Mouse (Mus musculus): ENCODE data around the gene Adck2. TPM values are rescaled to one million over a fixed set of nuclear protein-coding genes. Genes with fewer than 3 reads are reported as not detected.

The Adck2 gene
- polyA plus RNA-seq, 1 experiment from 2014 or later, result 30.0 TPM

DNA sequence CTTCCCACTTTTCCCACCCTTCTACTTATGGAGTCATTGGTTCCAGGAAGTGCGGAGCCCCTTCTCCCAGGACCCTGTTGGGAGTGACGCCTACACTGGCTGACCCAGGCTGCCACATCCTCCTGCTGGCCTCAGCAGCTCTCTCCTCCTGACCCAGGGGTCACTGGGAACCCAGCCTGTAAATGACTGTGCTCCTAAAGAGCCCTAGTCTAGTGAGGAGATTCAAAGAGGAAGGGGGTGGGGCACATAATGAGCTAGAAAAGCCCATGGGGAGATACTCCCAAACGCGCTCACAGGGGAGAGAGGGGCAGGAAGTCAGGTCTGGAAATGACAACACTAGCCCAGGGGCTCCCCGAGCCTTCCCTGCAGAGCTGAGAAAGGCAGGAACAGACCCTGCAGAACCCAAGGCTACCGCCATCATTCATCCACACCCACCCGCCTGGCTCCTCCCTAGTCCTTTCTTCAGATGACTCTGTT is 34.0 kb upstream of the Adck2 start:
- no peaks in the 10 kb centered on the region for H3K27me3 ChIP-seq (ENCODE audit: control insufficient read depth, insufficient read depth, low read depth, low read length)
- H3K36me3 ChIP-seq (ENCODE audit: control insufficient read depth, insufficient read depth, low read length), result no peaks in the 10 kb centered on the region
- ATAC-seq (ENCODE audit: low read depth), result peak; percentile 46
- no peaks in the 10 kb centered on the region for H3K9me3 ChIP-seq (ENCODE audit: control insufficient read depth, low read length)
- 12% methylated on average over 7 of the region's 7 CpGs for WGBS
- H3K4me1 ChIP-seq (replicated peaks; ENCODE audit: control insufficient read depth, insufficient read depth, low read length), result peaks cover 40% of the 10 kb centered on the region
- peak overlapping the region; percentile 28; the same call in 1 of the 2 replicates for H3K4me2 ChIP-seq (ENCODE audit: low read depth, low read length)
- 0 out of 2 replicates have a peak overlapping the region, but pooled peaks have one; percentile 15 for H3K27ac ChIP-seq (ENCODE audit: low read length)
- H3K9ac ChIP-seq (ENCODE audit: low read length), result no peak overlapping the region
- H3K4me3 ChIP-seq (ENCODE audit: low read length), result no peak overlapping the region

DNA sequence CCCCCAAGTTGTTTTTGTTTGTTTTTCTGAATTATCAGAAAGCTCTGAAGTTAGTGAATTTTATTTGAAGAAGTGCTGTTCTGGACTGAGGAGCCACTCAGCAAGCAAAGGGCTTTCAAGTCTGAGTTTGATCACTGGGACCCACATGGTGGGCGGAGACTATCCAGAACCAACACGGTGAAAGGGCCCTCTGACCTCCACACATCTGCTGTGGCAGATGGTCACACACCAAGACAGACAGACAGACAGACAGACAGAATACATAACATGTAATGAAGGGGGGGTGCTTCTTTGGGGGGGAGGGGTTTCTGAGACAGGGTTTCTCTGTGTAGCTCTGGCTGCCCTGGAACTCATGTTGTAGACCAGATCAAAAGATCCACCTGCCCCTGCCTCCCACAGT is 33.1 kb upstream of the Adck2 start:
- no peak overlapping the region for H3K9ac ChIP-seq (ENCODE audit: low read length)
- ATAC-seq (ENCODE audit: low read depth), result no peak
- H3K4me1 ChIP-seq (replicated peaks; ENCODE audit: control insufficient read depth, insufficient read depth, low read length), result peaks cover 42% of the 10 kb centered on the region
- WGBS, result 46% methylated on average over 2 of the region's 2 CpGs
- H3K27ac ChIP-seq (ENCODE audit: low read length), result no peak overlapping the region
- no peak overlapping the region for H3K4me2 ChIP-seq (ENCODE audit: low read depth, low read length)
- no peaks in the 10 kb centered on the region for H3K9me3 ChIP-seq (ENCODE audit: control insufficient read depth, low read length)
- H3K36me3 ChIP-seq (ENCODE audit: control insufficient read depth, insufficient read depth, low read length), result no peaks in the 10 kb centered on the region
- no peaks in the 10 kb centered on the region for H3K27me3 ChIP-seq (ENCODE audit: control insufficient read depth, insufficient read depth, low read depth, low read length)
- H3K4me3 ChIP-seq (ENCODE audit: low read length), result no peak overlapping the region

DNA sequence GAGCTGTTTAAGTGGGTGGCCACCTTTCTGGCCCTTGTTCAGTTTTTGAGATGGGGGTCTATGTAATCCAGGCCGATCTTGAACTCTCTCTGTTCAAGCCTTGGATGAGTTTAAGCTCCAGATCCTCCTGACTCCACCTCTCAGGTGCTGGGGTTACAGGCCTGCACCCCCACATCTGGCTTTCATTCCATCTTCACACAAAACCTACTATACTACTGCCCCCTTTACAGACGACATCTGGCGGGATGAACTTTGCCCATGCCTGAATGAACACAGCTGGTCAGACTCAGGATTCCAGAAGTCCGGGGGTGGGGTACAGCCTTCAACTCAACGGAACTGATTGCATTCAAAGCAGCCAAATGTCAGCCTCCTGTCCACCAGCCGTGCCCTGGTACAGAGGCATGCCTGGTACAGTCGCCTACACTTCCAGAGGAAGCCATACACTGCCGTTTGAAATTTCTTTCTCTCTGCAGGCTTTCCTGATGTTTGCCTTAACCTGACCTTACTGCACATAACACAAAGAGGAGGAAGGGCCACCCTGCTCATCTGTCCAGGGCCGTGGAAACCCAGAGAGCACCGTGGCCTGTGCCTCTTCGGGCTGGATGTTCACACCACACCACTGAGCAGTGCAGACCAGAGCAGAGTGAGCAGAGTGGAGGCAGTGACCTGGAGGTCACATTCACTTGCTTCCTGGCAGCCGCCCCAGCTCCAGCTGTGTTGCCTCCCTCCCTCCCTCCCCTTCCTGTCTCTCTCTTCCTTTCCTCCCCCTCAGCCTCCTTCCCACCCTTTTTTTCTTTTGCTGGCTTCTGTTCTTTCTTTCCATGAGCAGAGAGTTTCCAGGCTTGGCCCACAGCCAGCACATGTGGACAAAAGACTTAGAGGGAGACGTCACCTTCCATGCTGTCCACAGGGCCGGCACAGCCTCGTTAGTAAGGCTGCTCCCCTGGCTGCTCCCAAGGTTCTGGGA is 30.8 kb upstream of the Adck2 start:
- 14% methylated on average over 15 of the region's 15 CpGs for WGBS
- Histone ChIP-seq H3K4me2 (ENCODE audit: low read depth, low read length) (peak overlapping the region; percentile 29), H3K4me3 (ENCODE audit: low read length) (no peak overlapping the region), H3K36me3 (ENCODE audit: control insufficient read depth, insufficient read depth, low read length) (no peaks in the 10 kb centered on the region), H3K4me1 (replicated peaks; ENCODE audit: control insufficient read depth, insufficient read depth, low read length) (peaks cover 47% of the 10 kb centered on the region), H3K9ac (ENCODE audit: low read length) (no peak overlapping the region), H3K27me3 (ENCODE audit: control insufficient read depth, insufficient read depth, low read depth, low read length) (no peaks in the 10 kb centered on the region), H3K27ac (ENCODE audit: low read length) (peak overlapping the region; percentile 82), H3K9me3 (ENCODE audit: control insufficient read depth, low read length) (no peaks in the 10 kb centered on the region)
- peak; percentile 91 for ATAC-seq (ENCODE audit: low read depth)

DNA sequence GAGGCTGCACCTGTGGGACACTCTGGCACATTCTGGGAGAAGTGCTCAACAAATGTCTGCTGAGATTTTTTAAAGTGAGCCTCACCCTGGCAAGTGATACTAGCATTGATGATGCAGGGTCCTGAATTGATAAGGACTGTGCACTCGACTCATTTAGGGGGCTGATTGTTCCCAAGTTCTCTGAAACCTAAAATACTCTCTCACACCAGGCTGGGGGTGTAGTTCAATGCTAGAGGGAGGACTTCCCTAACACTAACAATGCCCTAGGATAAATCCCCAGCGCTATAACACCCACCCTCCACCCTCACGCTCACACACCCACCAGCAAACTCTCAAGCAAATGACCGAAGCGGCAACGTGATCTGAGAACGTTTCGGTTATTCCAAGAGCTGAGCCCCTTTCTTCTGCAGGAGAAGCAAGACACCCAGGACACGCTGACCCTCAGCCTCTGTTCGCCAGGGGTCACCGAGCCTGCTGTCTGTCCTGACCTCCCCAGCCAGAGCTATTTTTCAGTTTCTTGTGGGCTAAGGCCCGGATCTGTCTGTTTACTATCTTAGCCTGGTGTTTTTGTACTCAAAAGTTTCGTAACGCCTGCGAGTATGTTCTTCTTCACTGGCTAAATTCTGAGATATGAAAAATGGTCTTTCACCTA is 29.8 kb upstream of the Adck2 start:
- Histone ChIP-seq H3K27ac (ENCODE audit: low read length) (peak overlapping the region; percentile 82), H3K36me3 (ENCODE audit: control insufficient read depth, insufficient read depth, low read length) (no peaks in the 10 kb centered on the region), H3K4me1 (replicated peaks; ENCODE audit: control insufficient read depth, insufficient read depth, low read length) (peaks cover 47% of the 10 kb centered on the region), H3K9ac (ENCODE audit: low read length) (no peak overlapping the region; the same call in 1 of the 2 replicates), H3K4me3 (ENCODE audit: low read length) (no peak overlapping the region), H3K27me3 (ENCODE audit: control insufficient read depth, insufficient read depth, low read depth, low read length) (no peaks in the 10 kb centered on the region), H3K4me2 (ENCODE audit: low read depth, low read length) (no peak overlapping the region), H3K9me3 (ENCODE audit: control insufficient read depth, low read length) (no peaks in the 10 kb centered on the region)
- WGBS, result 42% methylated on average over 15 of the region's 15 CpGs
- ATAC-seq (ENCODE audit: low read depth), result no peak

DNA sequence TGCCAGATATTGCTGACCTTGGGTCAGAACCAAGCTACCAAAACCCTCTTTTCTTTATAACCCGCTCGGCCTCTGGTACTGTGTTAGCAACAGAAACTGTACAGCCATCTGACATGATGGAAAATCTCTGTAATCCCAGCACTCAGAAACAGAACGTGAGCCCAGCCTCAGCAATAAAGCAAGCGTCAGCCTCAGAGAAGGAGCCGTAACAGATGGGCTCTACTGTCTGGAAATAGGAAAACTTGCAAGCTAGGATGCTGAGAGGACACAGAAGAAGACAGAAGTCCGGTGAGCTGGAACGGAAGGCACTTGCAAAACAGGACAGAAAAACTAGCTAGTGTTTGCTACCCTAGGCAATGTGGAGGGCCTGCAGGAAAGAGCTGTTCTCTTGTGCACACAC is 28.2 kb upstream of the Adck2 start:
- H3K9ac ChIP-seq (ENCODE audit: low read length), result no peak overlapping the region
- H3K4me3 ChIP-seq (ENCODE audit: low read length), result no peak overlapping the region
- H3K27ac ChIP-seq (ENCODE audit: low read length), result no peak overlapping the region
- 85% methylated on average over 7 of the region's 7 CpGs for WGBS
- H3K4me2 ChIP-seq (ENCODE audit: low read depth, low read length), result no peak overlapping the region
- H3K27me3 ChIP-seq (ENCODE audit: control insufficient read depth, insufficient read depth, low read depth, low read length), result no peaks in the 10 kb centered on the region
- ATAC-seq (ENCODE audit: low read depth), result no peak
- no peaks in the 10 kb centered on the region for H3K9me3 ChIP-seq (ENCODE audit: control insufficient read depth, low read length)
- H3K36me3 ChIP-seq (ENCODE audit: control insufficient read depth, insufficient read depth, low read length), result no peaks in the 10 kb centered on the region
- H3K4me1 ChIP-seq (replicated peaks; ENCODE audit: control insufficient read depth, insufficient read depth, low read length), result peaks cover 33% of the 10 kb centered on the region

DNA sequence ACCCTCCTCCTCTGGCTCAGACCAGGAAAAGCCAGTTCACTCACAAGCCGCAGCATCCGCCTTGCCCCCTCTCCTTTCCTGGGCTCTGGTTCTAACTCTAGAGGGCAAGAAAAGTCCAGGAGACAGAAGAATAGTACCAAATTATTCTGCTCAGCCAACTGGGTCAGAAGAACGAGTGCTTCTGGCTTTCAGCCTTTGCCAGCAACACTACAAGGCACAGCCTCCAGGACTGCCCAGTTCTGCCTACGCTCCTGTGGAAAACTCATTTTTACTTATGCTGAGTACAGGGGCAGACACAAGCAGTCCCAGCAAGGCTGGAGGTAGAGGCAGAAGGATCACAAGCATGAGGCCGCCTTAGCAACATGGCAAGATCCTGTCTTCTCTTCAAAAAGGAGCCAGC is 25.6 kb upstream of the Adck2 start:
- H3K4me3 ChIP-seq (ENCODE audit: low read length), result no peak overlapping the region
- H3K4me2 ChIP-seq (ENCODE audit: low read depth, low read length), result no peak overlapping the region
- no peaks in the 10 kb centered on the region for H3K27me3 ChIP-seq (ENCODE audit: control insufficient read depth, insufficient read depth, low read depth, low read length)
- H3K36me3 ChIP-seq (ENCODE audit: control insufficient read depth, insufficient read depth, low read length), result no peaks in the 10 kb centered on the region
- ATAC-seq (ENCODE audit: low read depth), result no peak
- no peak overlapping the region for H3K27ac ChIP-seq (ENCODE audit: low read length)
- H3K9me3 ChIP-seq (ENCODE audit: control insufficient read depth, low read length), result no peaks in the 10 kb centered on the region
- 66% methylated on average over 5 of the region's 5 CpGs for WGBS
- H3K9ac ChIP-seq (ENCODE audit: low read length), result no peak overlapping the region
- H3K4me1 ChIP-seq (replicated peaks; ENCODE audit: control insufficient read depth, insufficient read depth, low read length), result peaks cover 26% of the 10 kb centered on the region

DNA sequence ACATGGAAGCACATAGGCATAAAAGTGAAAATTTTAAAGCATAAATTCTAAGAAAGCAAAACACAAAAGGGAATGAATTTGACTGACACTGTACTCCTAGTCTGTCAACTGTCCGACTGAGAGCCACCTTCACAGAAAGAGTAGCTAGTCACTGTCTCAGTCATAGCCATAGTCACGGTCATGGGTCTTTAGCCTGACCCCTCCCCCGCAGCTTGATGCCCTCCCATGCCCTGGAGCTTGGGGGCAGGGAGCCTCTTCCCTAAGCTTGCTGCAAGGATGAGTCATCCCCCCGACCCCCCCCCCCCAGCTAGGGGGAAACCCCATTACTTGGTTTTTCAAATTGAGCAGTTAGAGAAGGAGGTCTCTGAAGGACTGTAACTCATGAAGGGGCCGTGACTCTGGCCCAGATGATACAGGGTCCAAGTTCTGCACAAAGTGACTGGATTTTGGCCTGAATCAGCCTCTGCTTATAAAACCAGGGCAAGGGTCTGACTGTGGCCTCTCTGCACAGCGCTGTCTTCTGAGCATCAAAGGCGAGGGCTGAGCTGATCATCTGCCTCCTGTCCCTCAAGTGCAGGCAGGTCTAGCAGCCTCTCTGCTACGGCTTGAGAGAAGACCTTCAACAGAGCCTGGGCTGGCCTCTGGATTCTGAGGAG is 21.6 kb upstream of the Adck2 start:
- no peaks in the 10 kb centered on the region for H3K27me3 ChIP-seq (ENCODE audit: control insufficient read depth, insufficient read depth, low read depth, low read length)
- H3K9ac ChIP-seq (ENCODE audit: low read length), result no peak overlapping the region
- H3K4me2 ChIP-seq (ENCODE audit: low read depth, low read length), result no peak overlapping the region
- H3K27ac ChIP-seq (ENCODE audit: low read length), result no peak overlapping the region
- H3K9me3 ChIP-seq (ENCODE audit: control insufficient read depth, low read length), result no peaks in the 10 kb centered on the region
- H3K4me3 ChIP-seq (ENCODE audit: low read length), result no peak overlapping the region
- H3K4me1 ChIP-seq (replicated peaks; ENCODE audit: control insufficient read depth, insufficient read depth, low read length), result peaks cover 33% of the 10 kb centered on the region
- ATAC-seq (ENCODE audit: low read depth), result no peak
- 68% methylated on average over 8 of the region's 8 CpGs for WGBS
- H3K36me3 ChIP-seq (ENCODE audit: control insufficient read depth, insufficient read depth, low read length), result no peaks in the 10 kb centered on the region

DNA sequence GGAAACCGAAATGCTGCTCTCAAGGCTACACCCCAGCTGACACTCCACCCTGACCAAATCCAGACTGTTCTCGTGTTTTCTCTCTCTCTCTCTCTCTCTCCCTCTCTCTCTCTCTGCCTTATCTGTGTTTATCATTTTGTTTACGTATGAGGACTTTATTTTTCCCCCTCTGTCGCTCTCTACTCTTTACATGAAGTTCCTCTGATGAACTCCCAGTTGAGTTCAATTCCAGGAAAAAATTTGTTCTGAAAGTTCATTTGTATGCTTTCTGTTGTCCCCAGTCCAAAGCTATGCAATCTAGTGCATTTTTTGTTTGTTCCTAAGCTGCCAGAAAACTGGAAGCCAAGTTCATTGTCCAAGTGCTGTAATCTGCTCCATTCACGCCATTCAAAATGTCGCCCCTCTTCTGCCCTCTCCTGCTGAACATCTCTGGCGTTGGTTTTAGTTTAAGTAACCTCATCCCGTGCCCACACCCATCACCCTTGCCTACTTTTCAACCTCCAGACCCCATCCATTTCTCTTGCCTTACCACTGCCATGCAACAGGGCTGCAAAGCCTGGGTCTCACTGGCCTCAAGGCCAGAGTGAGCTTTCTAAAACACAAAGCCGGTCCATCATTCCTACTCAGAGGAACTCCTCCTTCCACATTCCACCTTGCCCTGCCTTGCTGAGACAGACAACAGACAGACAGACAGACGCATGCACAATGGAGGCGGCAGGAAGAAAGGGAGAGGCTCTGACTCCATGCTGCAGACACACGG is 18.6 kb upstream of the Adck2 start:
- Histone ChIP-seq H3K9ac (ENCODE audit: low read length) (no peak overlapping the region), H3K4me2 (ENCODE audit: low read depth, low read length) (peak overlapping the region; percentile 39), H3K4me3 (ENCODE audit: low read length) (peak overlapping the region; percentile 14), H3K27ac (ENCODE audit: low read length) (peak overlapping the region; percentile 55), H3K27me3 (ENCODE audit: control insufficient read depth, insufficient read depth, low read depth, low read length) (no peaks in the 10 kb centered on the region), H3K9me3 (ENCODE audit: control insufficient read depth, low read length) (no peaks in the 10 kb centered on the region), H3K36me3 (ENCODE audit: control insufficient read depth, insufficient read depth, low read length) (no peaks in the 10 kb centered on the region), H3K4me1 (replicated peaks; ENCODE audit: control insufficient read depth, insufficient read depth, low read length) (peaks cover 46% of the 10 kb centered on the region)
- 40% methylated on average over 12 of the region's 12 CpGs for WGBS
- ATAC-seq (ENCODE audit: low read depth), result peak; percentile 13; the same call in 1 of the 2 replicates
